9 mouse cellular contexts compared by ENCODE assay signal in genomic region chr1:185501801-185502340, GRCm38 (mm10). TPM values are rescaled to one million over a fixed set of nuclear protein-coding genes. Genes with fewer than 3 reads are reported as not detected.
A peak's percentile ranks its signal among the peaks of the same experiment; 100 is the strongest.
DNase-seq lines count a peak whose midpoint lies in the region; ATAC-seq and TF ChIP-seq lines count a peak whose summit lies in the region.
"Had no signal": no experiment of that assay in that cellular context is flagged by ENCODE, and none has a peak within 500 bp of the region (broad histone marks: within the 10 kb centered on the region; RNA-seq: fewer than 3 reads in every experiment).

No protein-coding gene starts in this region.

- H3K36me3 ChIP-seq in neural tube, embryonic 11.5 days (ENCODE audit: control insufficient read depth, insufficient read depth, low read length): no peaks in the 10 kb centered on the region

- H3K4me2 ChIP-seq in neural tube, embryonic 11.5 days (ENCODE audit: low read depth): no peak overlapping the region

- DNase-seq in gastrocnemius, adult 2 months: no peak
- DNase-seq in gastrocnemius, adult 8-10 months (ENCODE audit: low spot score in 2 of 2): no peak
- DNase-seq in neural tube, embryonic 11.5 days (ENCODE audit: low spot score): peak; percentile 56
- no peak for DNase-seq in neural tube, embryonic 10.5 days (ENCODE audit: extremely low spot score, low spot score)
- DNase-seq in cerebellum, postnatal 36 days: peak; percentile 28 to 49
- DNase-seq in layer of hippocampus, postnatal 14 days (ENCODE audit: low spot score in 2 of 2): peak; percentile 46 to 80
- DNase-seq in right cerebral cortex, postnatal 4 days: peak; percentile 63

- ATAC-seq in neural tube, embryonic 11.5 days (ENCODE audit: insufficient read depth, low FRiP score, low TSS enrichment): no peak
- no peak for ATAC-seq in monocyte, adult 5-6 weeks (replicated peaks; ENCODE audit: insufficient number of reproducible peaks, low FRiP score, low TSS enrichment, poor library complexity, severe bottlenecking)

- intact Hi-C loops in gastrocnemius, adult 2 months (cut with DNase I): no loop called here

- WGBS in neural tube, embryonic 11.5 days: 34% methylated on average over 10 of the region's 10 CpGs

- no peaks in the 10 kb centered on the region for H3K9me3 ChIP-seq in neural tube, embryonic 11.5 days (ENCODE audit: control insufficient read depth, low read length)

- H3K9ac ChIP-seq in neural tube, embryonic 11.5 days (ENCODE audit: low read length): no peak overlapping the region

- no peak overlapping the region for H3K4me3 ChIP-seq in gastrocnemius, adult 2 months
- H3K4me3 ChIP-seq in neural tube, embryonic 11.5 days (ENCODE audit: low read depth, low read length): no peak overlapping the region

- H3K4me1 ChIP-seq in neural tube, embryonic 11.5 days (ENCODE audit: control insufficient read depth, insufficient read depth, low read length): no peaks in the 10 kb centered on the region

- peak; percentile 69 for TF ChIP-seq CTCF in gastrocnemius, adult 2 months (IDR thresholded peaks at IDR 0.05)

- H3K27me3 ChIP-seq in neural tube, embryonic 11.5 days (ENCODE audit: control insufficient read depth, insufficient read depth, low read length): no peaks in the 10 kb centered on the region

- H3K27ac ChIP-seq in gastrocnemius, adult 2 months: no peak overlapping the region
- no peak overlapping the region for H3K27ac ChIP-seq in neural tube, embryonic 11.5 days (ENCODE audit: low read depth, low read length)

RNA-seq across cellular contexts. Expression of gene Slc30a10, which starts 47.2 kb away (rescaled TPM):
- not detected for total RNA-seq in gastrocnemius, adult 2 months (2021)
- not detected for total RNA-seq in gastrocnemius, adult 8-10 months (2022)
- 1.4 TPM in 2 replicates for polyA plus RNA-seq in neural tube, embryonic 11.5 days (2014; fragmentation: Nextera tagmentation; extraction: Ambion mirVana)
- 10 to 100 TPM; 14.2 to 14.7 TPM for total RNA-seq in layer of hippocampus, postnatal 14 days (2021)
- total RNA-seq in monocyte, adult 5-6 weeks (2017): not detected in 3 replicates
- total RNA-seq: neutrophil, adult 5-6 weeks had no signal

Comparison
In these comparisons a context has a peak if more than half of its experiments do, and no peak if none do; other contexts are left out.
1. DNase-seq: peak in neural tube, embryonic 11.5 days (single experiment), cerebellum, postnatal 36 days (2 of 2), layer of hippocampus, postnatal 14 days (2 of 2) and right cerebral cortex, postnatal 4 days (single experiment); none in gastrocnemius, adult 2 months (single experiment), gastrocnemius, adult 8-10 months (0 of 2) and neural tube, embryonic 10.5 days (single experiment).
2. RNA of gene Slc30a10, which starts 47.2 kb away (total RNA-seq): 14.2 to 14.7 TPM in layer of hippocampus, postnatal 14 days; not detected in gastrocnemius, adult 2 months, not detected in gastrocnemius, adult 8-10 months and not detected in monocyte, adult 5-6 weeks; every median in the first group is over 10 times any median in the second.